Mouse (Mus musculus) limb, embryonic 12.5 days (tissue): ENCODE data around the gene Kctd8. TPM values are rescaled to one million over a fixed set of nuclear protein-coding genes. Genes with fewer than 3 reads are reported as not detected.

Experiments
- ATAC-seq: fragments of 200-750 bp; cut with Nextera tagmentation; 2 replicates; pipeline ENCODE4 v1.8.0; 2017; ENCODE audit warnings: low read depth, moderate TSS enrichment; ENCODE audit not compliant: insufficient number of reproducible peaks, insufficient read depth, low FRiP score, low TSS enrichment
- H3K27ac ChIP-seq: fragments of 300-500 bp; sonication (generic); 2 replicates; pipeline ENCODE4 v1.5.1; 2016; ENCODE audit warnings: mild to moderate bottlenecking, moderate library complexity
- H3K27me3 ChIP-seq: fragments of 300-500 bp; sonication (generic); 2 replicates; pipeline ENCODE4 v1.6.1; 2016; ENCODE audit warnings: mild to moderate bottlenecking, moderate library complexity
- H3K36me3 ChIP-seq: fragments of 300-500 bp; sonication (generic); 2 replicates; pipeline ENCODE4 v1.6.1; 2016; ENCODE audit warnings: mild to moderate bottlenecking, moderate library complexity
- H3K4me1 ChIP-seq: fragments of 300-500 bp; sonication (generic); replicated peaks from 2 replicates; pipeline ENCODE4 v1.6.1; 2016
- H3K4me2 ChIP-seq: fragments of 300-500 bp; sonication (generic); 2 replicates; pipeline ENCODE4 v1.6.1; 2016; ENCODE audit warnings: mild to moderate bottlenecking, moderate library complexity
- H3K4me3 ChIP-seq: fragments of 300-500 bp; sonication (generic); replicated peaks from 2 replicates; pipeline ENCODE4 v1.5.1; 2016; ENCODE audit warnings: mild to moderate bottlenecking
- H3K9ac ChIP-seq: fragments of 300-500 bp; sonication (generic); replicated peaks from 2 replicates; pipeline ENCODE4 v1.6.1; 2016; ENCODE audit warnings: mild to moderate bottlenecking, moderate library complexity
- H3K9me3 ChIP-seq: fragments of 300-500 bp; sonication (generic); 2 replicates; pipeline ENCODE4 v1.6.1; 2016; ENCODE audit warnings: mild to moderate bottlenecking, moderate library complexity
- WGBS: fragments of 180-500 bp; shearing (Covaris S2); methylation state at CpG from one replicate; pipeline ENCODE4 v1.1.7; 2016; 5-methylcytosine and 5-hydroxymethylcytosine counted together
- microRNA-seq: library from miRNA; unstranded; fragments of <30 nt; microRNA quantifications from one replicate; pipeline ENCODE4, GENCODE M21; 2017
- polyA plus RNA-seq: library from polyadenylated mRNA; unstranded; fragments of >200 nt; fragmentation: Nextera tagmentation; extraction: Ambion mirVana; gene quantifications from 2 replicates; pipeline ENCODE4 v1.2.1, GENCODE M21; 2016

The Kctd8 gene
- polyA plus RNA-seq, 1 experiment from 2014 or later, result 4.3 TPM

DNA sequence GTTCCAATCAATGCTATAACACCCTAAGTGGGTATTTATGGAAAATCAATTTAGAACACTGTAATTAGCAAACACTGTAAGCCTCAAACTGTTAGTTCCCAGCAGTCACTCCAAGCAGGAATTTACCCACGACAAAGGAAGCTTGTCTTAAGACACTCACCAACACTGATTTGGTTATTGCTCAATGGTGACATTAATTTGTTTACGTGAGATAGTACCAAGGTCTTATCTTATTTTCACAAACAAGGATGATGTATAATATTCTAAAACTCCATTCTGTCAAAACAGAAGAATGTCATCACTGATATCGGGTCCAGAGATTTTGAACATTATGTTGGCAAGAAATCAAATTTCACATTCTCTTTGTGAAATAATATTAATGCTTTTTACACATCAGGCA, 185.0 kb downstream of the Kctd8 start:
- no peak overlapping the region for H3K4me3 ChIP-seq
- H3K9ac ChIP-seq, result no peak overlapping the region
- 79% methylated on average over 3 of the region's 3 CpGs for WGBS
- no peak overlapping the region for H3K27ac ChIP-seq
- no peak for ATAC-seq
- H3K27me3 ChIP-seq, result no peaks in the 10 kb centered on the region
- H3K4me2 ChIP-seq, result no peak overlapping the region
- H3K9me3 ChIP-seq, result no peaks in the 10 kb centered on the region
- H3K36me3 ChIP-seq, result no peaks in the 10 kb centered on the region
- no peaks in the 10 kb centered on the region for H3K4me1 ChIP-seq

DNA sequence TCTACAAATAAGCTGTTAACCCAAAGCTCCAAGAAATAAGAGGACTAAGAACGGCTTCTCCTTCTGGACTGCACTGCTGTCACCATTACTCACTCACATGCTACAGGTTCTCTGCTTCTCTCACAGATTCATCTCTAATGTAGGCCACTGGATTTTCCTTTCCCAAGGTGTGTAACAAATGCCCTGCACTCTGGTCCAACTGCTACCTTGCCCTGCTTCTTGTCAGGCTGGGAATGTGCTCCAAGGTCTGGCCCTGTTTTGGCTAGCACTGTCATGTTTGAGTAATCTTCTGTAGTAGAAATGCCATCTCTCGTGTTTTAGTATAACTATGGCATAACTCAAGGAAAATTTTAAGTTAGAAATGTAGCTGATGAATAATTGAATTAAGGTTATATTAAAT, 195.7 kb downstream of the Kctd8 start:
- Histone ChIP-seq H3K9me3 (no peaks in the 10 kb centered on the region), H3K4me1 (no peaks in the 10 kb centered on the region), H3K9ac (no peak overlapping the region), H3K27me3 (no peaks in the 10 kb centered on the region), H3K4me2 (no peak overlapping the region), H3K36me3 (no peaks in the 10 kb centered on the region), H3K27ac (no peak overlapping the region), H3K4me3 (no peak overlapping the region)
- WGBS, result 85% methylated on average over 2 of the region's 2 CpGs
- no peak for ATAC-seq

DNA sequence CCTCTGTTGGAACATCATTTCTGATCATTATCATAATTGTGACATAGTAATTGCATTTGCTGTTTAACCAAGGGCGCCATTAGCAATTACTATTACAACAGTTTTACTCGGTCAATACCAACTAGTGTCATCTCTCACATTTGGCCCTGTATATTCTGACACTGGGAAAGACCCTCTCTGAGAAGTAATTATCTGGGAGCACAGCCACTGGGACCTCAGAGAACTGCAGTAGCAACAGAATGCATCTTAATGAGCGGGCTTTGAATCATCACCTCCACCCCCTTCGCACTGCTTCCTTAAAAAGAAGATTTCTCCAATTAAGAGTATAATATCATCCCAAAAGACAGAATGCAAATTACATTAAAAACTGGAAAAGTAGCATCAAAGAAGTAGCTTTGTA, 200.4 kb downstream of the Kctd8 start:
- H3K36me3 ChIP-seq, result no peaks in the 10 kb centered on the region
- H3K4me1 ChIP-seq, result no peaks in the 10 kb centered on the region
- no peak overlapping the region for H3K9ac ChIP-seq
- ATAC-seq, result no peak
- H3K4me3 ChIP-seq, result no peak overlapping the region
- H3K27me3 ChIP-seq, result no peaks in the 10 kb centered on the region
- no peak overlapping the region for H3K4me2 ChIP-seq
- H3K9me3 ChIP-seq, result no peaks in the 10 kb centered on the region
- WGBS, result 83% methylated on average over 4 of the region's 4 CpGs
- no peak overlapping the region for H3K27ac ChIP-seq

DNA sequence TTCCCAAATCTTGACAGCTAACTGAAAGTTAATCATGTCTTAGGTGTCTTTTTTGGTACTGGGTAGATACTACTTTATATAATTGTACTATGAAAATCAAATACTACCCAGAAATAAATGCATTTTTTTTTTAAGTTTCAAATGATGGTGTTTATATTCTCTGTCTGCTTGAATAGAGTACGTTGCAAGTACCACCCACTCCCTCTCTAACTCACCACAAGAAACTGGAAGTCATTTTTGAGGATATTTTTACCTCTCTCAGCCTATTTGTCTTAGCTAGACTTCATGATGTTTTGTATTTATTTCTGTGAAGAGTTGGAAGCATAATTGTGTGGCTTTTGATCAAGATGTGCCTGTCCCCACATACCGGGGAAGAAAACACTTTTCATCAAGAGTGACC, 232.8 kb downstream of the Kctd8 start:
- Histone ChIP-seq H3K9me3 (no peaks in the 10 kb centered on the region), H3K36me3 (no peaks in the 10 kb centered on the region), H3K27me3 (no peaks in the 10 kb centered on the region), H3K4me3 (no peak overlapping the region), H3K9ac (no peak overlapping the region), H3K4me1 (no peaks in the 10 kb centered on the region), H3K27ac (no peak overlapping the region), H3K4me2 (no peak overlapping the region)
- WGBS, result 79% methylated on average over 2 of the region's 2 CpGs
- ATAC-seq, result no peak

DNA sequence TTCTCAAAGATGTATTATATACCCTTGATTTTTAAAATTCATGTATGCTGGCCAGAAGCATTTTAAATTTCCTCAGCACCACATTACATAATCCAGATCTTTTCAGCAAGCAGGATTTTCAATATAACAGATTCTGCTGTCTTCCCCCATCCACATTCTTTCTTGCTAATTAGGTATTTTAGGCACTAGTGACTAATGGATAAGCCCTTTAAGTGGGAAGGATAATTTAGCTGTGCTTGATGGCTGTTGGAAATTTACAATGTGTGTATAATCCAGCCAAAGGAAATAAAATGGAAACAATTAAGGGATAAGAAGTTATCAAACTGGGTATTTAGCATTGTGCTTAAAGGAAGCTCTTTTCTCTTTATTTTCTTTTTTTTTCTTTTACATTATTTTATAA, 252.6 kb downstream of the Kctd8 start:
- Histone ChIP-seq H3K4me1 (no peaks in the 10 kb centered on the region), H3K4me2 (no peak overlapping the region), H3K4me3 (no peak overlapping the region), H3K27ac (no peak overlapping the region), H3K27me3 (no peaks in the 10 kb centered on the region), H3K9ac (no peak overlapping the region), H3K9me3 (no peaks in the 10 kb centered on the region), H3K36me3 (no peaks in the 10 kb centered on the region)
- ATAC-seq, result no peak

Small RNAs within 50 kb of the gene (microRNA-seq; reads per million reads assigned to microRNA genes)
- gene Gm24368, result not detected

Other genes starting within 250 kb of the Kctd8 start
- gene Yipf7, start 201.0 kb upstream of the Kctd8 start, polyA plus RNA-seq, result 0.19 TPM in 1 of 2 replicates, not detected in the other
- gene Guf1, start 215.2 kb upstream of the Kctd8 start, polyA plus RNA-seq, result 73.1 and 73.5 TPM in 2 replicates